Mouse (Mus musculus): ENCODE data around the gene P4ha2. TPM values are rescaled to one million over a fixed set of nuclear protein-coding genes. Genes with fewer than 3 reads are reported as not detected.

Gene P4ha2
- total and polyA plus RNA-seq, 2 experiments from 2014 or later: 8.6 to 8.9 TPM

GRCm38 (mm10) chr11:54125982-54126648 lies 26.2 kb downstream of the P4ha2 start:
- H3K4me2 ChIP-seq (ENCODE audit: low read depth, low read length, poor library complexity, severe bottlenecking): no peak overlapping the region
- no peak overlapping the region for H3K4me3 ChIP-seq (ENCODE audit: low read depth, low read length)
- no peak overlapping the region for H3K27ac ChIP-seq (ENCODE audit: low read depth, low read length)
- no peak overlapping the region for H3K9ac ChIP-seq (replicated peaks; ENCODE audit: low read length, poor library complexity, severe bottlenecking)
- H3K36me3 ChIP-seq (ENCODE audit: insufficient read depth, low read length): no peaks in the 10 kb centered on the region; the same call in none of the 2 replicates
- H3K4me1 ChIP-seq (ENCODE audit: insufficient read depth, low read length): peaks cover 4% of the 10 kb centered on the region; the same call in 1 of the 2 replicates
- no peak for DNase-seq (ENCODE audit: low spot score)
- TF ChIP-seq CTCF (IDR thresholded peaks at IDR 0.05): no peak
- no peaks in the 10 kb centered on the region for H3K27me3 ChIP-seq (ENCODE audit: insufficient read depth, low read length)
- no peak for ATAC-seq (ENCODE audit: low FRiP score)
- no peaks in the 10 kb centered on the region for H3K9me3 ChIP-seq (ENCODE audit: low read length)
- 87% methylated on average over 18 of the region's 18 CpGs for WGBS

- no peak for ATAC-seq (ENCODE audit: low FRiP score)
- no peak overlapping the region for H3K9ac ChIP-seq (replicated peaks; ENCODE audit: low read length, poor library complexity, severe bottlenecking)
- TF ChIP-seq CTCF (IDR thresholded peaks at IDR 0.05): no peak
Measured at GRCm38 (mm10) chr11:54126654-54127374, 26.9 kb downstream of the P4ha2 start.

GRCm38 (mm10) chr11:54127397-54127796 lies 27.5 kb downstream of the P4ha2 start:
- Histone ChIP-seq H3K36me3 (ENCODE audit: insufficient read depth, low read length) (no peaks in the 10 kb centered on the region; the same call in 1 of the 2 replicates), H3K4me2 (ENCODE audit: low read depth, low read length, poor library complexity, severe bottlenecking) (no peak overlapping the region), H3K27me3 (ENCODE audit: insufficient read depth, low read length) (no peaks in the 10 kb centered on the region), H3K9ac (replicated peaks; ENCODE audit: low read length, poor library complexity, severe bottlenecking) (no peak overlapping the region), H3K4me3 (ENCODE audit: low read depth, low read length) (no peak overlapping the region), H3K4me1 (ENCODE audit: insufficient read depth, low read length) (peaks cover 4% of the 10 kb centered on the region; the same call in 1 of the 2 replicates), H3K9me3 (ENCODE audit: low read length) (no peaks in the 10 kb centered on the region), H3K27ac (ENCODE audit: low read depth, low read length) (no peak overlapping the region)
- no peak for ATAC-seq (ENCODE audit: low FRiP score)
- DNase-seq (ENCODE audit: low spot score): no peak
- TF ChIP-seq CTCF (IDR thresholded peaks at IDR 0.05): no peak
- WGBS: 79% methylated on average over 2 of the region's 2 CpGs

More at GRCm38 (mm10) chr11:54126654-54127374, 26.9 kb downstream of the P4ha2 start:
- no peaks in the 10 kb centered on the region for H3K27me3 ChIP-seq (ENCODE audit: insufficient read depth, low read length)
- H3K4me3 ChIP-seq (ENCODE audit: low read depth, low read length): no peak overlapping the region
- H3K36me3 ChIP-seq (ENCODE audit: insufficient read depth, low read length): no peaks in the 10 kb centered on the region; the same call in none of the 2 replicates
- DNase-seq (ENCODE audit: low spot score): peak; percentile 52
- H3K4me1 ChIP-seq (ENCODE audit: insufficient read depth, low read length): peaks cover 4% of the 10 kb centered on the region; the same call in 1 of the 2 replicates
- H3K27ac ChIP-seq (ENCODE audit: low read depth, low read length): no peak overlapping the region; the same call in 1 of the 2 replicates
- 32% methylated on average over 15 of the region's 15 CpGs for WGBS
- no peaks in the 10 kb centered on the region for H3K9me3 ChIP-seq (ENCODE audit: low read length)
- H3K4me2 ChIP-seq (ENCODE audit: low read depth, low read length, poor library complexity, severe bottlenecking): no peak overlapping the region

- H3K4me3 ChIP-seq (ENCODE audit: low read depth, low read length): no peak overlapping the region
- no peak overlapping the region for H3K9ac ChIP-seq (replicated peaks; ENCODE audit: low read length, poor library complexity, severe bottlenecking)
- no peak overlapping the region for H3K4me2 ChIP-seq (ENCODE audit: low read depth, low read length, poor library complexity, severe bottlenecking)
- ATAC-seq (ENCODE audit: low FRiP score): no peak
- no peaks in the 10 kb centered on the region for H3K27me3 ChIP-seq (ENCODE audit: insufficient read depth, low read length)
- TF ChIP-seq CTCF (IDR thresholded peaks at IDR 0.05): no peak
- WGBS: 91% methylated on average over 8 of the region's 8 CpGs
- no peaks in the 10 kb centered on the region; the same call in 1 of the 2 replicates for H3K36me3 ChIP-seq (ENCODE audit: insufficient read depth, low read length)
- no peak overlapping the region for H3K27ac ChIP-seq (ENCODE audit: low read depth, low read length)
- no peak for DNase-seq (ENCODE audit: low spot score)
- peaks cover 4% of the 10 kb centered on the region; the same call in 1 of the 2 replicates for H3K4me1 ChIP-seq (ENCODE audit: insufficient read depth, low read length)
- no peaks in the 10 kb centered on the region for H3K9me3 ChIP-seq (ENCODE audit: low read length)
Measured at GRCm38 (mm10) chr11:54129955-54130354, 30.1 kb downstream of the P4ha2 start.

- no peaks in the 10 kb centered on the region for H3K36me3 ChIP-seq (ENCODE audit: insufficient read depth, low read length)
- H3K9me3 ChIP-seq (ENCODE audit: low read length): no peaks in the 10 kb centered on the region
- H3K4me2 ChIP-seq (ENCODE audit: low read depth, low read length, poor library complexity, severe bottlenecking): no peak overlapping the region
- WGBS: 62% methylated on average over 6 of the region's 6 CpGs
- peaks cover 4% of the 10 kb centered on the region; the same call in 1 of the 2 replicates for H3K4me1 ChIP-seq (ENCODE audit: insufficient read depth, low read length)
- ATAC-seq (ENCODE audit: low FRiP score) (no peak), DNase-seq (ENCODE audit: low spot score) (no peak)
- H3K4me3 ChIP-seq (ENCODE audit: low read depth, low read length): no peak overlapping the region
- H3K27me3 ChIP-seq (ENCODE audit: insufficient read depth, low read length): no peaks in the 10 kb centered on the region
- TF ChIP-seq CTCF (IDR thresholded peaks at IDR 0.05): no peak
- H3K27ac ChIP-seq (ENCODE audit: low read depth, low read length): no peak overlapping the region
- no peak overlapping the region for H3K9ac ChIP-seq (replicated peaks; ENCODE audit: low read length, poor library complexity, severe bottlenecking)
Measured at GRCm38 (mm10) chr11:54130721-54131120, 30.8 kb downstream of the P4ha2 start.

- H3K9me3 ChIP-seq (ENCODE audit: low read length): no peaks in the 10 kb centered on the region
- no peaks in the 10 kb centered on the region for H3K27me3 ChIP-seq (ENCODE audit: insufficient read depth, low read length)
- WGBS: 84% methylated on average over 10 of the region's 10 CpGs
- TF ChIP-seq CTCF (IDR thresholded peaks at IDR 0.05): no peak
- H3K4me1 ChIP-seq (ENCODE audit: insufficient read depth, low read length): peaks cover under 1% of the 10 kb centered on the region; the same call in 1 of the 2 replicates
- no peak for ATAC-seq (ENCODE audit: low FRiP score)
- H3K4me3 ChIP-seq (ENCODE audit: low read depth, low read length): no peak overlapping the region
- DNase-seq (ENCODE audit: low spot score): no peak
- no peak overlapping the region for H3K4me2 ChIP-seq (ENCODE audit: low read depth, low read length, poor library complexity, severe bottlenecking)
- H3K36me3 ChIP-seq (ENCODE audit: insufficient read depth, low read length): no peaks in the 10 kb centered on the region
- H3K27ac ChIP-seq (ENCODE audit: low read depth, low read length): no peak overlapping the region
- H3K9ac ChIP-seq (replicated peaks; ENCODE audit: low read length, poor library complexity, severe bottlenecking): no peak overlapping the region
Measured at GRCm38 (mm10) chr11:54132290-54132689, 32.4 kb downstream of the P4ha2 start.

Data from midbrain, postnatal 0 days (tissue).